Mouse (Mus musculus) CH12.LX (cell line): ENCODE measurements around the gene Foxa2. TPM values are rescaled to one million over a fixed set of nuclear protein-coding genes. Genes with fewer than 3 reads are reported as not detected.

Experiments used
- DNase-seq: peaks from one replicate; pipeline ENCODE4 v3.0.0-alpha.2; 2013; ENCODE audit errors: extremely low read depth
- H3K27ac ChIP-seq: 2 replicates; pipeline ENCODE4 v1.5.1; 2012; ENCODE audit warnings: low read depth, mild to moderate bottlenecking, control low read depth, moderate library complexity; ENCODE audit not compliant: insufficient read depth
- H3K27me3 ChIP-seq: replicated peaks from 2 replicates; pipeline ENCODE3; 2012; ENCODE audit warnings: inconsistent platforms
- H3K36me3 ChIP-seq, 2 experiments: replicated peaks in 1 of 2; 2 replicates each; pipeline versions ENCODE3 to v1.6.1; 2012; ENCODE audit warnings: inconsistent platforms in 1 of 2, low read length in 1 of 2, mild to moderate bottlenecking in 1 of 2, mixed read lengths in 1 of 2, moderate library complexity in 1 of 2; ENCODE audit not compliant: control insufficient read depth in 1 of 2, insufficient read depth in 1 of 2
- H3K4me1 ChIP-seq, 2 experiments: 2 replicates each; pipeline ENCODE4 v1.6.1; 2012; ENCODE audit warnings: inconsistent platforms in 1 of 2, moderate library complexity in 1 of 2; ENCODE audit not compliant: insufficient read depth in 2 of 2, control insufficient read depth in 1 of 2
- H3K4me2 ChIP-seq: 2 replicates; pipeline ENCODE4 v1.6.1; 2012; ENCODE audit warnings: low read depth, mild to moderate bottlenecking, control low read depth; ENCODE audit not compliant: poor library complexity, insufficient read depth, severe bottlenecking
- H3K4me3 ChIP-seq, 3 experiments: fragments of 150-350 bp in 1 of 3; sonication (generic) in 1 of 3; replicated peaks in 1 of 3; 2 replicates each; pipeline versions ENCODE3 to v1.5.1; 2011 to 2012; ENCODE audit warnings: low read depth in 2 of 3, low read length in 2 of 3, mild to moderate bottlenecking in 2 of 3, moderate library complexity in 2 of 3, control low read depth in 1 of 3, improper control_type of control experiment in 1 of 3, inconsistent platforms in 1 of 3, mixed read lengths in 1 of 3; ENCODE audit not compliant: poor library complexity in 1 of 3
- H3K79me2 ChIP-seq: replicated peaks from 2 replicates; pipeline ENCODE4 v1.6.1; 2012; ENCODE audit warnings: mild to moderate bottlenecking, moderate library complexity; ENCODE audit not compliant: control insufficient read depth, poor library complexity, insufficient read depth, severe bottlenecking; ENCODE audit errors: extremely low read depth
- H3K9ac ChIP-seq: 2 replicates; pipeline ENCODE4 v1.6.1; 2012; ENCODE audit warnings: low read depth, mild to moderate bottlenecking, control low read depth, moderate library complexity; ENCODE audit not compliant: insufficient read depth
- H3K9me3 ChIP-seq: replicated peaks from 2 replicates; pipeline ENCODE3; 2012; ENCODE audit warnings: low read length, inconsistent platforms, mixed read lengths
- CHD2 ChIP-seq: IDR thresholded peaks from 2 replicates; pipeline ENCODE4 v1.6.1; 2011; ENCODE audit warnings: low read length, improper control_type of control experiment
- CTCF ChIP-seq, 2 experiments: IDR thresholded peaks in 1 of 2; conservative IDR thresholded peaks in 1 of 2; 2 replicates each; pipeline ENCODE4 v1.5.1; 2011 to 2012; ENCODE audit warnings: low read depth in 2 of 2, low read length in 2 of 2, improper control_type of control experiment in 1 of 2, inconsistent platforms in 1 of 2, mild to moderate bottlenecking in 1 of 2, moderate library complexity in 1 of 2
- E2F4 ChIP-seq: IDR thresholded peaks from 2 replicates; pipeline ENCODE4 v1.6.1; 2011; ENCODE audit warnings: low read depth, low read length, improper control_type of control experiment; ENCODE audit not compliant: insufficient replicate concordance
- EP300 ChIP-seq: IDR thresholded peaks from 2 replicates; pipeline ENCODE4 v1.6.1; 2011; ENCODE audit warnings: low read length, improper control_type of control experiment
- GABPA ChIP-seq: IDR thresholded peaks from 2 replicates; pipeline ENCODE4 v1.6.1; 2012; ENCODE audit warnings: low read depth, low read length, improper control_type of control experiment, inconsistent platforms; ENCODE audit not compliant: insufficient replicate concordance
- HCFC1 ChIP-seq: IDR thresholded peaks from 2 replicates; pipeline ENCODE4 v1.6.1; 2012; ENCODE audit warnings: low read depth, mild to moderate bottlenecking, inconsistent platforms, low read length, improper control_type of control experiment
- IRF4 ChIP-seq: IDR thresholded peaks from 2 replicates; pipeline ENCODE4 v1.6.1; 2014; ENCODE audit warnings: low read depth, mild to moderate bottlenecking, inconsistent platforms, low read length, improper control_type of control experiment
- JUN ChIP-seq: IDR thresholded peaks from 2 replicates; pipeline ENCODE4 v1.6.1; 2011; ENCODE audit warnings: low read depth, mild to moderate bottlenecking, low read length, improper control_type of control experiment, moderate library complexity; ENCODE audit not compliant: insufficient read depth
- KAT2A ChIP-seq: IDR thresholded peaks from 2 replicates; pipeline ENCODE4 v1.6.1; 2012; ENCODE audit warnings: low read length, improper control_type of control experiment, inconsistent platforms; ENCODE audit not compliant: insufficient replicate concordance
- MAFK ChIP-seq: IDR thresholded peaks from 2 replicates; pipeline ENCODE4 v1.6.1; 2011; ENCODE audit warnings: low read length, improper control_type of control experiment; ENCODE audit not compliant: insufficient replicate concordance
- MEF2A ChIP-seq: IDR thresholded peaks from 2 replicates; pipeline ENCODE4 v1.6.1; 2014; ENCODE audit warnings: low read depth, mild to moderate bottlenecking, inconsistent platforms, low read length, improper control_type of control experiment, borderline replicate concordance
- MXI1 ChIP-seq: IDR thresholded peaks from 2 replicates; pipeline ENCODE4 v1.6.1; 2011; ENCODE audit warnings: mild to moderate bottlenecking, low read depth, low read length, improper control_type of control experiment
- POLR2A ChIP-seq: IDR thresholded peaks from 2 replicates; pipeline ENCODE4 v1.6.1; 2011; ENCODE audit warnings: low read depth, mild to moderate bottlenecking, improper control_type of control experiment, low read length
- POLR2AphosphoS2 ChIP-seq: IDR thresholded peaks from 2 replicates; pipeline ENCODE4 v1.6.1; 2011; ENCODE audit warnings: low read depth, low read length, improper control_type of control experiment
- RAD21 ChIP-seq: IDR thresholded peaks from 2 replicates; pipeline ENCODE4 v1.6.1; 2011; ENCODE audit warnings: low read depth, mild to moderate bottlenecking, low read length, improper control_type of control experiment, moderate library complexity
- RCOR1 ChIP-seq: conservative IDR thresholded peaks from 2 replicates; pipeline ENCODE4 v1.6.1; 2012; ENCODE audit warnings: low read depth, mild to moderate bottlenecking, inconsistent platforms, low read length, improper control_type of control experiment
- SIN3A ChIP-seq: IDR thresholded peaks from 2 replicates; pipeline ENCODE4 v1.6.1; 2012; ENCODE audit warnings: low read length, improper control_type of control experiment, inconsistent platforms
- TBP ChIP-seq: conservative IDR thresholded peaks from 2 replicates; pipeline ENCODE4 v1.6.1; 2011; ENCODE audit warnings: low read depth, low read length, improper control_type of control experiment
- USF1 ChIP-seq: IDR thresholded peaks from 2 replicates; pipeline ENCODE4 v1.6.1; 2014; ENCODE audit warnings: low read depth, mild to moderate bottlenecking, inconsistent platforms, low read length, improper control_type of control experiment
- ZC3H11A ChIP-seq: IDR thresholded peaks from 2 replicates; pipeline ENCODE4 v1.6.1; 2012; ENCODE audit warnings: low read depth, mild to moderate bottlenecking, inconsistent platforms, low read length, improper control_type of control experiment
- ZKSCAN1 ChIP-seq: IDR thresholded peaks from 2 replicates; pipeline ENCODE4 v1.6.1; 2012; ENCODE audit warnings: low read depth, inconsistent platforms, low read length, improper control_type of control experiment, borderline replicate concordance
- ZMIZ1 ChIP-seq: IDR thresholded peaks from 2 replicates; pipeline ENCODE4 v1.6.1; 2012; ENCODE audit warnings: low read depth, mild to moderate bottlenecking, inconsistent platforms, low read length, improper control_type of control experiment
- ZNF384 ChIP-seq: IDR thresholded peaks from 2 replicates; pipeline ENCODE4 v1.6.1; 2012; ENCODE audit warnings: low read depth, low read length, improper control_type of control experiment, inconsistent platforms
- dilution Hi-C: fragments of 300-500 bp; cut with MboI; formaldehyde crosslinking; loops from 2 replicates; pipeline ENCODE4 v1.14.3; 2020; ENCODE audit warnings: low sequenced_read_pairs; ENCODE audit not compliant: extremely low pct_unique_long_range_greater_than_20kb, extremely low pct_ligation_motif_present
- in situ Hi-C: fragments of 300-500 bp; cut with MboI; formaldehyde crosslinking; loops from 3 replicates; pipeline ENCODE4 v1.14.3; 2019; ENCODE audit warnings: low sequenced_read_pairs, low pct_ligation_motif_present, low pct_unique_long_range_greater_than_20kb, mixed read lengths
- polyA plus RNA-seq: library from polyadenylated mRNA; unstranded; fragments of >175 nt; gene quantifications from 2 replicates; pipeline ENCODE4 v1.2.1, GENCODE M21; 2012; ENCODE audit warnings: low read depth; ENCODE audit not compliant: insufficient read length
- total RNA-seq, 2 experiments: library from RNA; depleted of rRNA; stranded (reverse); fragments of 300-350 nt in 1 of 2; fragments of >200 nt in 1 of 2; gene quantifications; 2 replicates each; pipeline ENCODE4 v1.2.3; 2012 to 2014

Foxa2 gene
- total and polyA plus RNA-seq, 3 experiments: not detected

- H3K27me3 ChIP-seq: peaks cover 68% of the 10 kb centered on the region
- no peaks in the 10 kb centered on the region for H3K79me2 ChIP-seq
- no peak overlapping the region for H3K27ac ChIP-seq
- H3K9me3 ChIP-seq: no peaks in the 10 kb centered on the region
- dilution Hi-C loops: no loop called here
- TF ChIP-seq ZC3H11A (no peak), ZMIZ1 (no peak)
- in situ Hi-C loops: no loop called here
- no peak for DNase-seq
- H3K4me2 ChIP-seq: no peak overlapping the region
- H3K9ac ChIP-seq: no peak overlapping the region
- H3K4me1 ChIP-seq: no peaks in the 10 kb centered on the region
- H3K4me3 ChIP-seq: no peak overlapping the region
- no peaks in the 10 kb centered on the region for H3K36me3 ChIP-seq
These were observed 24.7 kb downstream of the Foxa2 start for GRCm38 (mm10) chr2:148021919-148022570.

- no peak overlapping the region for H3K4me2 ChIP-seq
- TF ChIP-seq POLR2A (no peak), ZNF384 (no peak), JUN (no peak), RAD21 (no peak), CHD2 (no peak), E2F4 (no peak), IRF4 (no peak), MEF2A (no peak), SIN3A (no peak), MAFK (no peak), RCOR1 (no peak)
- dilution Hi-C loops (no loop called here), in situ Hi-C loops (no loop called here)
- no peaks in the 10 kb centered on the region for H3K36me3 ChIP-seq
- no peaks in the 10 kb centered on the region for H3K9me3 ChIP-seq
- H3K9ac ChIP-seq: no peak overlapping the region
- H3K79me2 ChIP-seq: no peaks in the 10 kb centered on the region
- H3K27ac ChIP-seq: no peak overlapping the region
- no peak for DNase-seq
- no peaks in the 10 kb centered on the region for H3K4me1 ChIP-seq
- H3K4me3 ChIP-seq: no peak overlapping the region
- peaks cover 66% of the 10 kb centered on the region for H3K27me3 ChIP-seq
These were observed 25.8 kb downstream of the Foxa2 start for GRCm38 (mm10) chr2:148021016-148021415.

- Histone ChIP-seq H3K9ac (no peak overlapping the region), H3K4me3 (no peak overlapping the region), H3K27ac (no peak overlapping the region), H3K9me3 (no peaks in the 10 kb centered on the region), H3K4me2 (no peak overlapping the region), H3K4me1 (no peaks in the 10 kb centered on the region), H3K27me3 (peaks cover 67% of the 10 kb centered on the region), H3K79me2 (no peaks in the 10 kb centered on the region), H3K36me3 (no peaks in the 10 kb centered on the region)
- no peak for TF ChIP-seq SIN3A
- TF ChIP-seq POLR2A: no peak
- TF ChIP-seq TBP: no peak
- TF ChIP-seq USF1: no peak
- TF ChIP-seq CTCF (conservative IDR thresholded peaks at IDR 0.05 in 1 of 2, IDR thresholded peaks at IDR 0.05 in 1 of 2; ENCODE audit: low read depth in 2 of 2, low read length in 2 of 2): no peak
- TF ChIP-seq KAT2A: no peak
- no peak for TF ChIP-seq POLR2AphosphoS2
- no peak for TF ChIP-seq RAD21
- no peak for TF ChIP-seq GABPA
- no peak for TF ChIP-seq EP300
- no peak for TF ChIP-seq E2F4
- no peak for TF ChIP-seq MAFK
- TF ChIP-seq RCOR1: no peak
- TF ChIP-seq HCFC1: no peak
- TF ChIP-seq CHD2: no peak
- no peak for TF ChIP-seq ZKSCAN1
- TF ChIP-seq MXI1: no peak
- no peak for DNase-seq
- in situ Hi-C loops (no loop called here), dilution Hi-C loops (no loop called here)
These were observed 26.6 kb downstream of the Foxa2 start for GRCm38 (mm10) chr2:148020125-148020524.
